Mouse (Mus musculus) thymus, postnatal 0 days (tissue): ENCODE results near the gene Neurod4. TPM values are rescaled to one million over a fixed set of nuclear protein-coding genes. Genes with fewer than 3 reads are reported as not detected.

ENCODE experiments used
- DNase-seq: peaks from one replicate; pipeline ENCODE4 v3.0.0-alpha.2; 2015; ENCODE audit warnings: low spot score
- polyA plus RNA-seq: library from polyadenylated mRNA; unstranded; fragments of >200 nt; fragmentation: Nextera tagmentation; extraction: Ambion mirVana; gene quantifications from 2 replicates; pipeline ENCODE4 v1.2.1, GENCODE M21; 2015

The Neurod4 gene
- polyA plus RNA-seq, 1 experiment from 2014 or later, result 0.05 TPM

- no peak for DNase-seq
Observed at GRCm38 (mm10) chr10:130238318-130239209, 41.5 kb downstream of the Neurod4 start.

GRCm38 (mm10) chr10:130234576-130234975 is 45.5 kb downstream of the Neurod4 start:
- no peak for DNase-seq

GRCm38 (mm10) chr10:130232117-130232516 is 47.9 kb downstream of the Neurod4 start:
- no peak for DNase-seq

GRCm38 (mm10) chr10:130229584-130229983 is 50.5 kb downstream of the Neurod4 start:
- peak; percentile 16 for DNase-seq

GRCm38 (mm10) chr10:130228246-130228645 is 51.8 kb downstream of the Neurod4 start:
- DNase-seq, result peak; percentile 61

- DNase-seq, result no peak
Observed at GRCm38 (mm10) chr10:130225034-130225433, 55.0 kb downstream of the Neurod4 start.

Other genes with a start within 250 kb of the Neurod4 start
- gene Olfr821, start 249.9 kb downstream of the Neurod4 start, polyA plus RNA-seq, result not detected in 2 replicates
- not detected in 2 replicates for gene Olfr822, start 209.0 kb downstream of the Neurod4 start, polyA plus RNA-seq
- not detected in 2 replicates for gene Olfr823, start 164.9 kb downstream of the Neurod4 start, polyA plus RNA-seq
- not detected in 2 replicates for gene Olfr824, start 150.2 kb downstream of the Neurod4 start, polyA plus RNA-seq
- gene Olfr825, start 113.5 kb downstream of the Neurod4 start, polyA plus RNA-seq, result not detected in 2 replicates
- gene Olfr826, start 96.1 kb downstream of the Neurod4 start, polyA plus RNA-seq, result not detected in 2 replicates
- gene Olfr827, start 65.8 kb downstream of the Neurod4 start, polyA plus RNA-seq, result not detected in 2 replicates
- gene Tespa1, start 42.6 kb upstream of the Neurod4 start, polyA plus RNA-seq, result 143 and 188 TPM in 2 replicates
- 0.68 and 1.4 TPM in 2 replicates for gene Vmn2r84, start 114.1 kb upstream of the Neurod4 start, polyA plus RNA-seq
- gene Vmn2r85, start 149.5 kb upstream of the Neurod4 start, polyA plus RNA-seq, result not detected in 2 replicates
- gene Vmn2r86, start 175.8 kb upstream of the Neurod4 start, polyA plus RNA-seq, result not detected in 2 replicates
- not detected in 2 replicates for gene Vmn2r87, start 217.2 kb upstream of the Neurod4 start, polyA plus RNA-seq